8 mouse cellular contexts compared by ENCODE assay signal in genomic region chr4:137910382-137911009, GRCm38 (mm10). TPM values are rescaled to one million over a fixed set of nuclear protein-coding genes. Genes with fewer than 3 reads are reported as not detected.
A peak's percentile ranks its signal among the peaks of the same experiment; 100 is the strongest.
DNase-seq lines count a peak whose midpoint lies in the region; TF ChIP-seq lines count a peak whose summit lies in the region.

No protein-coding gene starts in this region.

- H3K27ac ChIP-seq in heart, adult 2 months = no peak overlapping the region

- intact Hi-C loops in heart, adult 2 months (cut with DNase I) = loop anchor here (2.0 kb wide), 2 partner anchors 34 to 42 kb away; no protein-coding TSS in a partner anchor
- intact Hi-C loops in heart, postnatal 25 days (cut with DNase I) = no loop called here

- peak in 1 of 2 experiments; percentile 65 for DNase-seq in heart, adult 2 months
- DNase-seq in heart, postnatal 25 days (ENCODE audit: low spot score) = no peak
- peak; percentile 41 for DNase-seq in right cerebral cortex, postnatal 4 days
- DNase-seq in right cerebral cortex, postnatal 10 days (ENCODE audit: low spot score in 2 of 2) = no peak
- peak; percentile 70 for DNase-seq in kidney, postnatal 10 days
- peak; percentile 79 for DNase-seq in testis, postnatal 10 days (ENCODE audit: low spot score)
- no peak for DNase-seq in spleen, adult 18-20 months
- DNase-seq in urinary bladder, postnatal 36 days (ENCODE audit: low spot score in 2 of 2) = no peak

- no peak for TF ChIP-seq POLR2A in heart, adult 2 months (IDR thresholded peaks at IDR 0.05; ENCODE audit: insufficient read depth, low read depth, low read length)

- no peaks in the 10 kb centered on the region for H3K79me2 ChIP-seq in heart, adult 2 months (replicated peaks; ENCODE audit: control insufficient read depth, insufficient read depth, low read length)

- TF ChIP-seq EP300 in heart, adult 2 months (IDR thresholded peaks at IDR 0.05; ENCODE audit: insufficient read depth, low read depth, low read length) = no peak

- TF ChIP-seq CTCF in heart, adult 2 months (IDR thresholded peaks at IDR 0.05) = peak; percentile 70

- no peaks in the 10 kb centered on the region for H3K27me3 ChIP-seq in heart, adult 2 months (ENCODE audit: control insufficient read depth, insufficient read depth, low read length)

- peaks cover 5% of the 10 kb centered on the region for H3K4me1 ChIP-seq in heart, adult 2 months (ENCODE audit: control insufficient read depth, insufficient read depth, low read length)

- over 99% methylated on average over 5 of the region's 5 CpGs for WGBS in heart, adult 2 months

- no peak overlapping the region for H3K4me3 ChIP-seq in heart, adult 2 months

- no peak overlapping the region for H3K9ac ChIP-seq in heart, adult 2 months (ENCODE audit: low read depth, low read length)

- H3K36me3 ChIP-seq in heart, adult 2 months (ENCODE audit: control insufficient read depth, insufficient read depth, low read length) = no peaks in the 10 kb centered on the region

RNA-seq across cellular contexts. Expression of gene Ece1, which starts 48.5 kb away (rescaled TPM):
- 100 to 1,000 TPM; 102 to 120 TPM for total RNA-seq in heart, adult 2 months (2021)
- polyA plus RNA-seq in heart, adult 2 months (2012; rRNA removed) = 23.3 and 27.3 TPM in 2 replicates
- total RNA-seq in heart, postnatal 25 days (2021) = 100 to 1,000 TPM in 1 of 2 experiments, 10 to 100 TPM in 1; 91.2 to 111 TPM

Comparison
In these comparisons a context has a peak if more than half of its experiments do, and no peak if none do; other contexts are left out.
1. DNase-seq: peak in right cerebral cortex, postnatal 4 days (single experiment), kidney, postnatal 10 days (single experiment) and testis, postnatal 10 days (single experiment); none in heart, postnatal 25 days (single experiment), right cerebral cortex, postnatal 10 days (0 of 2), spleen, adult 18-20 months (0 of 2) and urinary bladder, postnatal 36 days (0 of 2).